Mouse (Mus musculus) neural tube, embryonic 14.5 days (tissue): ENCODE measurements around the gene Pdzrn3. TPM values are rescaled to one million over a fixed set of nuclear protein-coding genes. Genes with fewer than 3 reads are reported as not detected.

Experiments
- ATAC-seq: fragments of 200-750 bp; cut with Nextera tagmentation; 2 replicates; pipeline ENCODE4 v1.8.0; 2017; ENCODE audit warnings: low read depth, mild to moderate bottlenecking, moderate TSS enrichment, moderate library complexity
- H3K27ac ChIP-seq: fragments of 300-500 bp; sonication (generic); 2 replicates; pipeline ENCODE4 v1.5.1; 2014; ENCODE audit warnings: low read depth, mild to moderate bottlenecking, control low read depth, low read length, moderate library complexity, mixed read lengths
- H3K27me3 ChIP-seq: fragments of 300-500 bp; sonication (generic); 2 replicates; pipeline ENCODE4 v1.6.1; 2014; ENCODE audit warnings: low read length; ENCODE audit not compliant: control insufficient read depth, insufficient read depth
- H3K36me3 ChIP-seq: fragments of 300-500 bp; sonication (generic); 2 replicates; pipeline ENCODE4 v1.6.1; 2014; ENCODE audit warnings: low read length, mixed read lengths; ENCODE audit not compliant: control insufficient read depth, insufficient read depth
- H3K4me1 ChIP-seq: fragments of 300-500 bp; sonication (generic); 2 replicates; pipeline ENCODE4 v1.6.1; 2014; ENCODE audit warnings: low read length; ENCODE audit not compliant: control insufficient read depth, insufficient read depth
- H3K4me2 ChIP-seq: fragments of 300-500 bp; sonication (generic); 2 replicates; pipeline ENCODE4 v1.6.1; 2014; ENCODE audit warnings: mild to moderate bottlenecking, low read depth, low read length, control low read depth
- H3K4me3 ChIP-seq: fragments of 300-500 bp; sonication (generic); 2 replicates; pipeline ENCODE4 v1.5.1; 2014; ENCODE audit warnings: low read depth, low read length, control low read depth, mixed read lengths
- H3K9ac ChIP-seq: fragments of 300-500 bp; sonication (generic); replicated peaks from 2 replicates; pipeline ENCODE4 v1.6.1; 2014; ENCODE audit warnings: low read depth, mild to moderate bottlenecking, control low read depth, low read length, mixed read lengths
- H3K9me3 ChIP-seq: fragments of 300-500 bp; sonication (generic); 2 replicates; pipeline ENCODE4 v1.6.1; 2016; ENCODE audit warnings: low read length; ENCODE audit not compliant: control insufficient read depth
- WGBS: fragments of 180-500 bp; shearing (Covaris S2); extraction: QIAGEN DNeasy Blood & Tissue Kit; methylation state at CpG from one replicate; pipeline ENCODE4 v1.1.7; 2014; 5-methylcytosine and 5-hydroxymethylcytosine counted together
- polyA plus RNA-seq: library from polyadenylated mRNA; unstranded; fragments of >200 nt; fragmentation: Nextera tagmentation; extraction: Ambion mirVana; gene quantifications from 2 replicates; pipeline ENCODE4 v1.2.1, GENCODE M21; 2014

The Pdzrn3 gene
- polyA plus RNA-seq, 1 experiment from 2014 or later, result 28.4 TPM

GRCm38 (mm10) chr6:101362268-101362667, 15.4 kb downstream of the Pdzrn3 start:
- H3K4me2 ChIP-seq, result no peak overlapping the region
- no peaks in the 10 kb centered on the region for H3K9me3 ChIP-seq
- H3K27ac ChIP-seq, result no peak overlapping the region
- H3K27me3 ChIP-seq, result no peaks in the 10 kb centered on the region
- 66% methylated on average over 4 of the region's 4 CpGs for WGBS
- no peak for ATAC-seq
- no peak overlapping the region for H3K4me3 ChIP-seq
- no peaks in the 10 kb centered on the region for H3K36me3 ChIP-seq
- no peak overlapping the region for H3K9ac ChIP-seq
- H3K4me1 ChIP-seq, result no peaks in the 10 kb centered on the region

GRCm38 (mm10) chr6:101360211-101360737, 17.4 kb downstream of the Pdzrn3 start:
- Histone ChIP-seq H3K4me2 (no peak overlapping the region), H3K27me3 (no peaks in the 10 kb centered on the region), H3K9ac (no peak overlapping the region), H3K4me1 (no peaks in the 10 kb centered on the region), H3K9me3 (no peaks in the 10 kb centered on the region), H3K4me3 (no peak overlapping the region), H3K36me3 (no peaks in the 10 kb centered on the region), H3K27ac (no peak overlapping the region)
- 69% methylated on average over 12 of the region's 12 CpGs for WGBS
- no peak for ATAC-seq

DNA sequence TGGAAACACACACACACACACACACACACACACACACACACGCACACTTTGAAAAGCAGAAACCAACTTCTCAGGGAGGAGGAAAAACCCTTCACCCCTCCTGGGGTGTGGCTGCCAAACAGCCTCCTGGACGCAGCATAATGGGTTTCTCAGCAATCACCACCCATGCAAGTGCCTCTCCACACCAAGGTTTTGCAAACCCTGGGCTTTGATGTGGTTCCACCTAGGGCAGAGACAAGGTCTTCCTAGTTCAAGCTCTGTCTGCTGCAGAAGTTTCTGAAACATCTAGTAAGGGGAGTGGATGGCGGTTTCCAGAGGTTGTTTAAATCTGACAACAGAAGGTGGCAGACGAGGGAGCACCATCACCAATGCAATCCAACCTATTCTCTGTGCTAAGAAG, 18.1 kb downstream of the Pdzrn3 start:
- Histone ChIP-seq H3K27ac (no peak overlapping the region), H3K4me1 (no peaks in the 10 kb centered on the region), H3K4me2 (no peak overlapping the region), H3K27me3 (no peaks in the 10 kb centered on the region), H3K9me3 (no peaks in the 10 kb centered on the region), H3K36me3 (no peaks in the 10 kb centered on the region), H3K4me3 (no peak overlapping the region), H3K9ac (no peak overlapping the region)
- WGBS, result 81% methylated on average over 4 of the region's 4 CpGs
- ATAC-seq, result no peak

DNA sequence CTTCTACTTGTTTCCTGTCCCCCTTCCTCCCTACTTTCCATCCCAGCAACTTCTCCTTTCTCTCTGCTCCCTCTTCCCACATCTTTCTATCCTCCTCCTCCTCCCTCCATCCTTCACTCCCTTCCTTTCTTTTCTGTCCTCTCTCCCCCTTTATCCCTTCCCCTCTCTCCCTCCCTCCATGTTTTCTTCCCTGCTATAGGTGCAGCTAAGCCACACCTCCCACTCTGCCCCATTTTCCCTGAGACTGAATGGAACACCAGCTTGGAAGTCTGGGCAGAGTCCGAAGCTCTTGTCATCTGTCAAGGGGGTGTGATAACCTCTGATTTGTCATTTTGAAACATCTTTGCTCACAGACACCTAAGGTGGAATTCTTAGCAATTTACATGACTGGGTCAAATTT, 22.8 kb downstream of the Pdzrn3 start:
- 0 out of 2 replicates have a peak, but pooled peaks cover 4% of the 10 kb centered on the region for H3K4me1 ChIP-seq

DNA sequence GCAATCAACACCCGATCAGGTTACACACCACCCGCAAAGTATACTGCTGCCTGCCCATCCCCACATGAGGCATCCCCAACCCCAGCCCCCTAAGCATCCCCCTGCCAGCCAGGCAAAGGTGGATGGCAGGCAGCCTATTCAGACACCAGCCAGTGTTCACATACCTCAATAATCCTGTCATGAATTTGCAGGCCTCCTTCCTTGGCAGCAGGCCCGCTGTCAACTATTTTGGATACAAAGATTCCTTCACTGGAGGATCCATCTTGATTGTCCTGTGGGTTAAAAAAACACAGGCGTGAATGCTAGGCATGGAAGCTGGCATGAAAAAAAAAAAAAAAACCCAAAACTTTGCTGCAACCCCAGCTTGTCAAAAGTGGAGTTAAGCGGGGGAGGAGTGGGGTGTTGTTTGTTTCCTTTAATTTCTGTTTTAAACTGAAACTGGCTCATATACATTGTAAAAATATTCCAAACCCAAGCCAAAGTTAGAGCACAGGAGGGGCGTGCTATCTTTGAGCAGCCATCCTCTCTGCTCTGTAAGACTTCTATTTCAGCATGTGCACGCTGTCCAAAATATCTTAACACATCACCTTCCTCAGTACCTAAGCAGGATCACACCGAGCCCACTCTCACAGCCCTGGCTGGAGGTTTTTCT, 23.3 kb downstream of the Pdzrn3 start:
- Histone ChIP-seq H3K4me1 (0 out of 2 replicates have a peak, but pooled peaks cover 4% of the 10 kb centered on the region), H3K27ac (no peak overlapping the region), H3K4me2 (no peak overlapping the region), H3K9me3 (no peaks in the 10 kb centered on the region), H3K9ac (no peak overlapping the region), H3K36me3 (no peaks in the 10 kb centered on the region), H3K4me3 (no peak overlapping the region), H3K27me3 (no peaks in the 10 kb centered on the region)
- ATAC-seq, result peak; percentile 49; the same call in 1 of the 2 replicates
- WGBS, result 50% methylated on average over 8 of the region's 8 CpGs

More for the DNA sequence above, 22.8 kb downstream of the Pdzrn3 start:
- Histone ChIP-seq H3K4me3 (no peak overlapping the region), H3K36me3 (no peaks in the 10 kb centered on the region), H3K9me3 (no peaks in the 10 kb centered on the region), H3K27me3 (no peaks in the 10 kb centered on the region), H3K9ac (no peak overlapping the region), H3K27ac (no peak overlapping the region), H3K4me2 (no peak overlapping the region)
- ATAC-seq, result no peak
- WGBS, result 41% methylated on average over 1 of the region's 1 CpGs

DNA sequence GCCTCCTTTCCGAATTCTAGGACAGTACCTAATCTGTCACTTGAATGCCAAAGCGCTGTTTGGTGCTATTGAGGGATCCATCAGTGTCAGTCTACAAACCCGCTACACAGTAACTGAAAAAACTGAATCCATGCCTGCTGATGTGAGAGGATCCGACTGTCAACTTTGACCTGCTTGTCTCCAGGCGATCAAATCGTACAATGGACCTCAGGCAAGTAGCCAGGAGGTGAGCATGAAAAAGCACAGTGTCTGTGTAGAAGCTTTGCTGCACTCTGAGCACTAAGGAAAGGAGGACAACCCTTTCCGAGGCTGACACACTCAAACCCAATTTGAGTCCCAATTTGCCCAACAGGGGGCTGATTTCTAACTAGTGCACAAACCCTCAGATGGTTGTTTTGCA, 24.0 kb downstream of the Pdzrn3 start:
- Histone ChIP-seq H3K36me3 (no peaks in the 10 kb centered on the region), H3K27me3 (no peaks in the 10 kb centered on the region), H3K4me2 (no peak overlapping the region), H3K9me3 (no peaks in the 10 kb centered on the region), H3K4me1 (0 out of 2 replicates have a peak, but pooled peaks cover 4% of the 10 kb centered on the region), H3K4me3 (no peak overlapping the region), H3K27ac (no peak overlapping the region), H3K9ac (no peak overlapping the region)
- 40% methylated on average over 7 of the region's 7 CpGs for WGBS
- no peak for ATAC-seq

- no peak for ATAC-seq
- 64% methylated on average over 10 of the region's 10 CpGs for WGBS
Measured at GRCm38 (mm10) chr6:101352626-101353025, 25.1 kb downstream of the Pdzrn3 start.

GRCm38 (mm10) chr6:101351100-101351499, 26.6 kb downstream of the Pdzrn3 start:
- 0 out of 2 replicates have a peak, but pooled peaks cover 4% of the 10 kb centered on the region for H3K4me1 ChIP-seq
- H3K4me2 ChIP-seq, result no peak overlapping the region
- H3K27me3 ChIP-seq, result no peaks in the 10 kb centered on the region
- no peak overlapping the region for H3K27ac ChIP-seq
- H3K9me3 ChIP-seq, result no peaks in the 10 kb centered on the region
- no peaks in the 10 kb centered on the region for H3K36me3 ChIP-seq
- ATAC-seq, result no peak
- WGBS, result 82% methylated on average over 1 of the region's 1 CpGs
- no peak overlapping the region for H3K9ac ChIP-seq
- no peak overlapping the region for H3K4me3 ChIP-seq

More at GRCm38 (mm10) chr6:101352626-101353025, 25.1 kb downstream of the Pdzrn3 start:
- H3K4me1 ChIP-seq, result 0 out of 2 replicates have a peak, but pooled peaks cover 4% of the 10 kb centered on the region
- H3K27ac ChIP-seq, result no peak overlapping the region
- H3K4me2 ChIP-seq, result no peak overlapping the region
- no peaks in the 10 kb centered on the region for H3K9me3 ChIP-seq
- H3K36me3 ChIP-seq, result no peaks in the 10 kb centered on the region
- no peak overlapping the region for H3K9ac ChIP-seq
- H3K4me3 ChIP-seq, result no peak overlapping the region
- no peaks in the 10 kb centered on the region for H3K27me3 ChIP-seq

DNA sequence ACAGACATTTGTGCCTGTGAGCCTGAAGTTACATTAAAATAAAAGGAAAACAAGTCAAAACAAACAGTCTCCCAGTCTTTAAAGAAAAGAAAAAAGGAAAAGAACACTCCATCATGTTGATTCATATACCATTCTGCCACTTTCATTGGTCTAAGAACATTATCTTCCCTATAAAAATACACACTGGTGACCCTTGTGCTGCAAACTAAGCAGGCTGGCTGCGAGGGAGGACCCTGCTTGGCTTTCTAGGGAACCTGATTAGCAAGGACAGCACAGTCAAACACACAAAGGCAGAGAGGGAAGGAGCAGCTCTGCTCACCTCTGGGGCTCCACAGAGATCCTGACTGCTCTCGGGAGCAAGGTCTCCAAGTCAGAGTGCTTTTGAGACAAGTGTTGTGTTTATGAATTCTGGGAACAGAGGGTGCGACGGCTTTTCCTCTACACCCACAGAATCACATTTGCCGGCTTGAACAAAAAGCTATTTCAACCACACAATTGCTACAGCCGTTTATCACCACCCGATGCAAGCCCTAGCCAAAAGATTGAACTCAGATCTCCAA, 27.2 kb downstream of the Pdzrn3 start:
- Histone ChIP-seq H3K4me2 (no peak overlapping the region), H3K9me3 (no peaks in the 10 kb centered on the region), H3K9ac (no peak overlapping the region), H3K4me1 (0 out of 2 replicates have a peak, but pooled peaks cover 4% of the 10 kb centered on the region), H3K27ac (no peak overlapping the region), H3K4me3 (no peak overlapping the region), H3K27me3 (no peaks in the 10 kb centered on the region), H3K36me3 (no peaks in the 10 kb centered on the region)
- no peak for ATAC-seq
- 34% methylated on average over 7 of the region's 7 CpGs for WGBS
